Mouse (Mus musculus): ENCODE measurements around the gene Ntn1. TPM values are rescaled to one million over a fixed set of nuclear protein-coding genes. Genes with fewer than 3 reads are reported as not detected.
A peak's percentile ranks its signal among the peaks of the same experiment; 100 is the strongest.

Ntn1 gene
- polyA plus RNA-seq, 1 experiment from 2014 or later, result 11.8 TPM

GRCm38 (mm10) chr11:68390381-68391287, 10.0 kb downstream of the Ntn1 start:
- Histone ChIP-seq H3K9ac (ENCODE audit: low read depth, low read length) (no peak overlapping the region), H3K4me1 (replicated peaks; ENCODE audit: insufficient read depth, low read length) (peaks cover 7% of the 10 kb centered on the region; the same call in 1 of the 2 replicates), H3K27me3 (ENCODE audit: insufficient read depth, low read length) (peaks cover 15% of the 10 kb centered on the region), H3K4me3 (replicated peaks; ENCODE audit: low read depth, low read length) (no peak overlapping the region), H3K4me2 (ENCODE audit: low read length) (no peak overlapping the region), H3K36me3 (ENCODE audit: insufficient read depth, low read length) (no peaks in the 10 kb centered on the region), H3K9me3 (replicated peaks; ENCODE audit: low read length) (no peaks in the 10 kb centered on the region), H3K27ac (no peak overlapping the region)
- 20% methylated on average over 19 of the region's 19 CpGs for WGBS
- ATAC-seq (replicated peaks; ENCODE audit: low FRiP score, low read depth) (no peak), DNase-seq (ENCODE audit: low spot score) (no peak)
- no peak for TF ChIP-seq CTCF (IDR thresholded peaks at IDR 0.05; ENCODE audit: low read depth)

- H3K27me3 ChIP-seq (ENCODE audit: insufficient read depth, low read length), result peaks cover 25% of the 10 kb centered on the region
- DNase-seq (ENCODE audit: low spot score), result no peak
- ATAC-seq (replicated peaks; ENCODE audit: low FRiP score, low read depth), result no peak
Measured at GRCm38 (mm10) chr11:68389621-68390020, 11.0 kb downstream of the Ntn1 start.

GRCm38 (mm10) chr11:68388655-68389015, 12.0 kb downstream of the Ntn1 start:
- H3K4me2 ChIP-seq (ENCODE audit: low read length), result no peak overlapping the region
- H3K36me3 ChIP-seq (ENCODE audit: insufficient read depth, low read length), result no peaks in the 10 kb centered on the region
- peak overlapping the region; percentile 77; the same call in 1 of the 2 replicates for H3K27ac ChIP-seq
- H3K4me3 ChIP-seq (replicated peaks; ENCODE audit: low read depth, low read length), result no peak overlapping the region
- WGBS, result 37% methylated on average over 1 of the region's 1 CpGs
- no peak for TF ChIP-seq CTCF (IDR thresholded peaks at IDR 0.05; ENCODE audit: low read depth)
- ATAC-seq (replicated peaks; ENCODE audit: low FRiP score, low read depth), result no peak
- peaks cover 21% of the 10 kb centered on the region for H3K4me1 ChIP-seq (replicated peaks; ENCODE audit: insufficient read depth, low read length)
- DNase-seq (ENCODE audit: low spot score), result no peak
- no peak overlapping the region for H3K9ac ChIP-seq (ENCODE audit: low read depth, low read length)
- H3K27me3 ChIP-seq (ENCODE audit: insufficient read depth, low read length), result peaks cover 34% of the 10 kb centered on the region
- H3K9me3 ChIP-seq (replicated peaks; ENCODE audit: low read length), result no peaks in the 10 kb centered on the region

More at GRCm38 (mm10) chr11:68389621-68390020, 11.0 kb downstream of the Ntn1 start:
- TF ChIP-seq CTCF (IDR thresholded peaks at IDR 0.05; ENCODE audit: low read depth), result no peak
- 17% methylated on average over 8 of the region's 8 CpGs for WGBS
- no peak overlapping the region for H3K9ac ChIP-seq (ENCODE audit: low read depth, low read length)
- peaks cover 17% of the 10 kb centered on the region for H3K4me1 ChIP-seq (replicated peaks; ENCODE audit: insufficient read depth, low read length)
- no peak overlapping the region for H3K4me2 ChIP-seq (ENCODE audit: low read length)
- H3K4me3 ChIP-seq (replicated peaks; ENCODE audit: low read depth, low read length), result no peak overlapping the region
- H3K36me3 ChIP-seq (ENCODE audit: insufficient read depth, low read length), result no peaks in the 10 kb centered on the region
- H3K9me3 ChIP-seq (replicated peaks; ENCODE audit: low read length), result no peaks in the 10 kb centered on the region
- no peak overlapping the region for H3K27ac ChIP-seq

DNA sequence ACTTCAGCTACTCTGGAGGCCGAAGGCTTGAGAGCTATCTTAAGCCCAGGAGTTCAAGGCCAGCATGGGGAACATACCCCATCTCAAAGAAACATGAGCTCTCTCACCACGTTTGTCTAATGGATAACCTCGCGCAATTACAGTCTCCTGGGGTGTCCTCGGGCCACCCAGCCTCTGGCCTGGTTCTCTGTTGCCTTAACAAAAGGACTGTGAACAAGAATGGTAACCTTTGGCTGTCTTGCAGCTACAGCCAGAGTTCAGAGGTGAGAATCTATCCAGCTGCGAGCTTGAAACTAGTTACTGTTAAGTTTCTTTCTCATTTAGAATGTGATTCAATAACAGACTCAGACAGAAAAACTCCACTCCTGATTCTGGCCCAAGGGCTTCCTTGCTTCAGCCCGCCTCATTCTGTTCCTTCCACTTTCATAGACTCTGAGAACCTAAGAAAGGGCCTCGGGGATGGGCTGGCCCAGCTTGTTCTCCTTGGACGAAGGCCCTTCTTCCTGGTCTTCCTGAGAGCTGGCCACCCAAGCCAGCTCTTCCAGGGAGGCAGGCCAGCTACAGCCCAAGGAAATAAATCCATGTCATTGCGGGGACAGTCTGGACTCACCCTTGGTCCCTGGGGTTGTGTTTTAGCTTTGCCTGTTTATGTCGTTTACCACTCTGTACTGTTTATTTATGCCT, 12.5 kb downstream of the Ntn1 start:
- Histone ChIP-seq H3K4me1 (replicated peaks; ENCODE audit: insufficient read depth, low read length) (peaks cover 21% of the 10 kb centered on the region), H3K9ac (ENCODE audit: low read depth, low read length) (no peak overlapping the region), H3K27me3 (ENCODE audit: insufficient read depth, low read length) (peaks cover 39% of the 10 kb centered on the region), H3K4me3 (replicated peaks; ENCODE audit: low read depth, low read length) (no peak overlapping the region), H3K4me2 (ENCODE audit: low read length) (no peak overlapping the region), H3K9me3 (replicated peaks; ENCODE audit: low read length) (no peaks in the 10 kb centered on the region), H3K27ac (peak overlapping the region; percentile 77; the same call in 1 of the 2 replicates), H3K36me3 (ENCODE audit: insufficient read depth, low read length) (no peaks in the 10 kb centered on the region)
- DNase-seq (ENCODE audit: low spot score) (no peak), ATAC-seq (replicated peaks; ENCODE audit: low FRiP score, low read depth) (no peak)
- no peak for TF ChIP-seq CTCF (IDR thresholded peaks at IDR 0.05; ENCODE audit: low read depth)
- 62% methylated on average over 11 of the region's 11 CpGs for WGBS

- H3K4me1 ChIP-seq (replicated peaks; ENCODE audit: insufficient read depth, low read length), result peaks cover 21% of the 10 kb centered on the region
- ATAC-seq (replicated peaks; ENCODE audit: low FRiP score, low read depth) (no peak), DNase-seq (ENCODE audit: low spot score) (no peak)
- no peaks in the 10 kb centered on the region for H3K9me3 ChIP-seq (replicated peaks; ENCODE audit: low read length)
- H3K9ac ChIP-seq (ENCODE audit: low read depth, low read length), result peak overlapping the region; percentile 65
- 40% methylated on average over 4 of the region's 4 CpGs for WGBS
- peak overlapping the region; percentile 62; the same call in 1 of the 2 replicates for H3K27ac ChIP-seq
- TF ChIP-seq CTCF (IDR thresholded peaks at IDR 0.05; ENCODE audit: low read depth), result no peak
- peak overlapping the region; percentile 98 for H3K4me2 ChIP-seq (ENCODE audit: low read length)
- H3K4me3 ChIP-seq (replicated peaks; ENCODE audit: low read depth, low read length), result peak overlapping the region; percentile 62
- peaks cover 43% of the 10 kb centered on the region for H3K27me3 ChIP-seq (ENCODE audit: insufficient read depth, low read length)
- no peaks in the 10 kb centered on the region for H3K36me3 ChIP-seq (ENCODE audit: insufficient read depth, low read length)
Measured at GRCm38 (mm10) chr11:68387441-68387760, 13.2 kb downstream of the Ntn1 start.

- TF ChIP-seq CTCF (IDR thresholded peaks at IDR 0.05; ENCODE audit: low read depth), result no peak; the same call in 1 of the 2 replicates
- Histone ChIP-seq H3K27me3 (ENCODE audit: insufficient read depth, low read length) (peaks cover 42% of the 10 kb centered on the region), H3K4me3 (replicated peaks; ENCODE audit: low read depth, low read length) (peak overlapping the region; percentile 62), H3K9ac (ENCODE audit: low read depth, low read length) (peak overlapping the region; percentile 65), H3K4me2 (ENCODE audit: low read length) (peak overlapping the region; percentile 98), H3K4me1 (replicated peaks; ENCODE audit: insufficient read depth, low read length) (peaks cover 21% of the 10 kb centered on the region), H3K36me3 (ENCODE audit: insufficient read depth, low read length) (no peaks in the 10 kb centered on the region), H3K27ac (peak overlapping the region; percentile 62; the same call in 1 of the 2 replicates), H3K9me3 (replicated peaks; ENCODE audit: low read length) (no peaks in the 10 kb centered on the region)
- DNase-seq (ENCODE audit: low spot score) (peak; percentile 72), ATAC-seq (replicated peaks; ENCODE audit: low FRiP score, low read depth) (peak; percentile 57)
- under 1% methylated on average over 85 of the region's 90 CpGs for WGBS
Measured at GRCm38 (mm10) chr11:68386589-68387440, 13.8 kb downstream of the Ntn1 start.
